Mouse (Mus musculus) cerebellum, adult 9-11 months (tissue): ENCODE data around the gene Smo.
"Not testable (repeated sequence)": the region's sequence is repeated elsewhere in the genome, so short reads cannot be mapped to it uniquely, and the experiment has no call there.

ENCODE experiments used
- DNase-seq: peaks from one replicate; pipeline ENCODE4 v3.0.0; 2022

Gene Smo

DNA sequence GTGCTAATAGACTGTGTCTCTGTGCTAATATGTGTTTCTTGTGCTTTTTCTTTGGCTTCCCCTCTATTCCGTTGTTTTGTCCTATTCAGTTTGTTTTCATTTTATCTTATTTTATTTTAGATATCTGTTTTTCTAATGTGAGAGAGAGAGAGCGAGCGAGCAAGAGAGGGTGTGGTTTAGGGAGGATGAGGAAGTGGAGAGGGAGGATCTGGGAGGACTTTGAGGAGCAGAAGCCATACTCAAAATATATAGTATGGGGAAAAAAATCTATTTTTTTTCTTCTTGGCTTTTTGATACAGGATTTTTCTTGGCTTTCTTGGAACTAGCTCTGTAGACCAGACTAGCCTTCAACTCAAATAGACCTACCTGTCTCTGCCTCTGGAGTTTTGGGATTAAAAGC is 7.3 kb upstream of the Smo start:
- no peak for DNase-seq

DNA sequence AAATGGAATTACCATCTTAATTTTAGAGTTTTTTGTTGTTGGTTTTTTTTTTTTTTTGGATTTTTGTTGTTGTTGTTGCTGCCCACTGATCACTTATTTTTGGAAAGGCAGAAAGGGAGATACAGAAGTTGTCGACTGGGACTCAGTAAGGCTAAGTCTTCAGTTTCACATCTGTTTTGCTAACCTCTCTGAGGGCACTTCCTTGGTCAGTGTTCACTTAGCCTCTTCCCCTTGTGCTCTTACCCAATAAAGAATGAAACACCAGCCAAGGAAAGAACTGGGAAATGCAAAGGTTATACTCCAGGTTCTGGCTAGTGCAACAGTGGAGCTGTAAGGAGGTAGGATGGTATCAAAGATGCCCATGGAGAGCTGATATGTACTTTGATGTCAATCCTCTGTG is 5.8 kb upstream of the Smo start:
- no peak for DNase-seq

DNA sequence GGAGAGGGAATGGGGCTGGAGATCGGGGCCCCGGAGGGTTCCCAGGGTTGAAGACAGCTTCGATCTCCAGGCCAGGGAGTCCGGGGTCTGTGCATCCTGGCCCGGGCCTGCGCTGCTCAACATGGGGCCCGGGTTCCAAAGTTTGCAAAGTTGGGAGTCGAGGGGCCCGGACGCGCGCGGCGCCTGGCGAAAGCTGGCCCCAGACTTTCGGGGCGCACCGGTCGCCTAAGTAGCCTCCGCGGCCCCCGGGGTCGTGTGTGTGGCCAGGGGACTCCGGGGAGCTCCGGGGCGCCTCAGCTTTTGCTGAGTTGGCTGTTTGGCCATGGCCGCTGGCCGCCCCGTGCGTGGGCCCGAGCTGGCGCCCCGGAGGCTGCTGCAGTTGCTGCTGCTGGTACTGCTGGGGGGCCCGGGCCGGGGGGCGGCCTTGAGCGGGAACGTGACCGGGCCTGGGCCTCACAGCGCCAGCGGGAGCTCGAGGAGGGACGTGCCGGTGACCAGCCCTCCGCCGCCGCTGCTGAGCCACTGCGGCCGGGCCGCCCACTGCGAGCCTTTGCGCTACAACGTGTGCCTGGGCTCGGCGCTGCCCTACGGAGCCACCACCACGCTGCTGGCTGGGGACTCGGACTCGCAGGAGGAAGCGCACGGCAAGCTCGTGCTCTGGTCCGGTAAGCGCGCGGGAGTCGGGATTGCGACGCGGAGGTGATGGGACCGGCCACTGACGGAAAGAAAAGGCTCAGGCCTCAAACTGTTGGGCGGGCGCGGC is 567 bp downstream of the Smo start:
- DNase-seq: no peak

DNA sequence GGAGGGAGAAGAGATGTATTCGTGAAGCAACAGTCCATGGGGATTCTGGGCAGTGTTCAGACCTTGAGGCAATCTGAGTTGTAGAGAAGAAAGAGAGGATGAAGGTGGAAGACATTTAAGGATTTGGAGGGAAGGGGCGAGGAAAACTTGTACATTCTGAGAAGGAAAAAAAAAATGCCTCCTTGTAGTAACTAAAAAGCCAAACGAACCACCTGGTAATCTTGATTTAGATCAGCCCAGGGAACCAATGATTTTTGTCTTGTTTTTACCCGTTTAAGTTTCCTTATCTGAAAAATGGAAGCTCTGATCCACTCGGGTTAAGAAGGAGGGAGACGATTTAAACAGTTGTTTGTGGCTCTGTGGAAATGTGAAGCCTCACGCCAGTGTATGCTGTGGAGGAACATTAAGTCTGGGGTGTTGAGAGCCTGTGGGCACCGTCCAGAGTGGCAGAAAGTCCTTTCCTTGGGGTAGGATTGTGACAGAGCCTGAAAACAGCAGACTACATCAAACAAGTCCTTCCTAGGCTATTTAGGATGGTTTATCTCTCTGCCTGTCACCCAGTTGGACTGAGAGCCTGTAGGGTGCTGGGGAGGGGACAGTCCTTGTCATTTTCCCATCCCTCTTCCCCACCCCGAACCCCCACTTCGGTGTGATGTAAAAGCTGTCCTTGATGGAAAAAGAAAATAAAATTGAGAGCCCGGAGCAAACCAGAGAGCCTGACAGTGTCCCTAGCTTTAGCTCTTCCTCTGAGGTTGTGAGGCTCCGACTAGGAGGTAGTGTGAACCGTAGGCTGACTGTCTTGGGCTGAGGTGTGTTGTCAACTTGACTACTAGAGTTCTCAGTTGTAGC is 1.5 kb downstream of the Smo start:
- no peak for DNase-seq

DNA sequence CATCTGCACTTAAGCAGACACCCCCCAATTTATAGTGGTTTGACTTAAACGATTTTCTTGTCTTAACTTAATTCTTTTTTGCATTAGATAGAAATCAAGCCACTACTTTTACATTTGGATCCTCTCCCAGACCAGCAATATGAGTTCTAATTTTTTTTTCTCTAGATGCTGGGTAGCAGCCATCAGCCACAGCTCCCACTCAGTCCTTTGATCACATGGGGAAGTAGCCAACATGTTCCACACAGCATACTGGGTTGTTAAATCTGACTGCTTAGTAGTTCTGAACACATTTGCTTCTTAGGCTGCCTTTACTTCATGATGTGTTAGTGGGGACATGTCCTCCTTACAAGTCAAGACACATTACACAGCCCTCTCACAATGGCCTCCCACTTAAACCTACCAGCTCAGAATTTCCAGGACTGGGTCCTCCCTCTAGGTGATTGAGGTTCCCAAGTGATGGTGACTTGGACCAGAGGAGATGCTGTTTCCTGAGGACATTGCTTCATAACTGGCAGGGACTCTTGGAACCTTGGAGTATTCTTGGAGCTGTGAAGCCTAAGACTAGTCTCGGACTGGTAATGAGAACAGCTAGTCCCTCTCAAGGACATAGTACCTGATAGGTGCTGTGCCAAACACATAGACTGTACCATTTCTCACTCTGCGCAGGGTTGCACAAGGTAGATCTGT is 16.3 kb downstream of the Smo start:
- DNase-seq: no peak

DNA sequence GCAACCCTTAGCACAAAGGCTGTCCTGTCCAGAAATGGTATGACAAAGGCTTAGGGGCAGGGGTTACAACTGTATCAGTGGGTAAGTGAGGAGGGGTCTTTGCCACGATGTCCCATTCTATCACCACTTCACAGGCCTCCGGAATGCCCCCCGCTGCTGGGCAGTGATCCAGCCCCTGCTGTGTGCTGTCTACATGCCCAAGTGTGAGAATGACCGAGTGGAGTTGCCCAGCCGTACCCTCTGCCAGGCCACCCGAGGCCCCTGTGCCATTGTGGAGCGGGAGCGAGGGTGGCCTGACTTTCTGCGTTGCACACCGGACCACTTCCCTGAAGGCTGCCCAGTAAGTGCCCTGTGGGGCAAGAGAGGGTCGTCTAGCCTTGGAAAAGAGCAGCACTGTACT is 18.0 kb downstream of the Smo start:
- DNase-seq: no peak

DNA sequence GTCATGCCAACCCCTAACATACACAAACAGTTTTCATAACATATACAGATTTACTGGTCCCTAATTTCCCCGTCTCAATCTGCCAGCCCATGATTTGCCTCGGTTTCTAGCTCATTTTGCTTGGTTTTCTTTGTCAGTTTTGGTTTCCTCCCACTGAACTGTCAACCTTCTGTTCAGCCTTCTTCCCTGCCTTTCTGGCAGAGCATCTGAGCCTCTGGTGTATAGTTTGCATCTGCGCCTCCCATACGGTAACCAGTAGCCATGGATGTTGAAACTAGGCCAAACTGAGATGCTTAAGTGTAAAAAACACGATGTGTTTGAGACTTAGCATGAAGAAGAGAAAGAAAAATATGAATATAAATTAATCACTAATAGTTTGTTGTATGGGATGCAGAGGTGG is 20.7 kb downstream of the Smo start:
- DNase-seq: no peak

DNA sequence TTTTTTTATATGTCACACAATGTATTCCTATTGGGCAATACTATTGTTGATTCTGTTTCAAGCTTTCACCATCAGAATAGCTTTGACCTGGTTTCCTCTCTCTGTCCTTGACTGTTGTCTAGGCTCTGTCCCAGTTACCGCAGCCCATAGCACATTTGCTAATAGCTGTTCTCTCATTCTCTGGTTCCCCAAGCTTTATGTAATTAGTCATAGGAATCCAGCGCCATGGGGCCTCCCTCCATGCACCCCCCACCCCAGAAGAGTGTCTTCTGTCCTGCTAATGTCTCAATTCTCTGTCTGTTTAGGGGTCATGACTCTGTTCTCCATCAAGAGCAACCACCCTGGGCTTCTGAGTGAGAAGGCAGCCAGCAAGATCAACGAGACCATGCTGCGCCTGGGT is 21.2 kb downstream of the Smo start:
- no peak for DNase-seq

DNA sequence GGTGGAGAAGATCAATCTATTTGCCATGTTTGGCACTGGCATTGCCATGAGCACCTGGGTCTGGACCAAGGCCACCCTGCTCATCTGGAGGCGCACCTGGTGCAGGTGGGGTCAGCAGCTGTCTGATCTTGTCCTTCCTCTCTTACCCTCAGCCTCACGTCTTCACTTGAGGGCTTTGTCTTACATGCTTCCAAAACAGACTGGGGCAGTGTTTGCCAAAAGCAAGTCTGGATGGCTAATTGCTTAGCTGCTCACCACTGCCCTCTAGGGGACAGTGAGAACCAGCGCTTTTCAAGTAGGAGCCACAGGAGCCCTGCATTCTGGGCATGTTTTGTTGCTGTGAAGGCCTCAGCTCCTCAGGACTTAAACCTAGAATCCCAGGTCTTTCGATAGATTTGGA is 23.1 kb downstream of the Smo start:
- peak; percentile 82 for DNase-seq

DNA sequence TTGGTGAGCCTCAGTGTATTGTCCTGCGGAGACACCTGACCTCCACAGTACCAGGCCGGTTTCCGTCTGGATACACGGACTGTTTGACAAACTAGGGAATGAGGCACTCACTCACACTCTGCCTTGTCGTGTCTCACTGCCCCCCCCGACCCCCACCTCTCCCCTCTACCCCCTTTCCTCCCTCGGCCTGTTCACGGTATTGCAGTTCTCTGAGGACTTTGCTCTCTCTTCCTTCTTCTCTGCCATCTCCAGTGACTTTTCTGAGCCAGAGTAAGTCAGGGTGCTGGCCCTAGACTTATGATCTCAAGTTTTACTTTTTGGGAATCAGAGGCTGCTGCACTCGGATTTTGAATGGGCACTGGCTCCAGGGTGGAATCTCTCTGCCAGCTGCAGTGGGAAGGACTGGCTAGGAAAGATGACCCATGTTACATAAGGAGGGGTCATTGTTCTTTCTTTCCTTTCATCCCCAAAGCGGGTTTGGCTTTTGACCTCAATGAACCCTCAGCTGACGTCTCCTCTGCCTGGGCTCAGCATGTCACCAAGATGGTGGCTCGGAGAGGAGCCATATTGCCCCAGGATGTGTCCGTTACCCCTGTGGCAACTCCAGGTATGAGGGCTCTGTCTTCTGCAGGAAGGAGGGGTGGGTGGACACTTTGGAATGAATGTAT is 23.8 kb downstream of the Smo start:
- DNase-seq: no peak

DNA sequence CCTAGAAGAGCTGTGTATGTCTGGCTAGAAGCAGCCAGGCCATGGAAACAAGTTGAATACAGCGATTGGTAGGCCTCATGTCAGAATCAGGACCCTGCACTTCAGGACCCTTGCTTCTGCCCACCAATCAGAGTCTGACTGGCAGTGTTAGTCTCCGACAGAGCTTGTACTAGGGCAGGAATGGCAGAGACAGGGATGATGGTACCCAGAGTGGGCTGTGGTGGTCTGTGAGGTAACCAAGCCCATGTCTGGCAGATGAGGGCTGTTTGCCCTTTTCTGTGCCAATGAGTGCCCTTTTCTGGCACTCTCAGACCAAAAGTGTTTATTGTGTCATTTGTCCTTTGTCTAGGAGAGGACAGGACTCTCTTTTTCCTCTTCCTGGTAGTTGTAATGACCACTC is 25.1 kb downstream of the Smo start:
- DNase-seq: not testable (repeated sequence)

DNA sequence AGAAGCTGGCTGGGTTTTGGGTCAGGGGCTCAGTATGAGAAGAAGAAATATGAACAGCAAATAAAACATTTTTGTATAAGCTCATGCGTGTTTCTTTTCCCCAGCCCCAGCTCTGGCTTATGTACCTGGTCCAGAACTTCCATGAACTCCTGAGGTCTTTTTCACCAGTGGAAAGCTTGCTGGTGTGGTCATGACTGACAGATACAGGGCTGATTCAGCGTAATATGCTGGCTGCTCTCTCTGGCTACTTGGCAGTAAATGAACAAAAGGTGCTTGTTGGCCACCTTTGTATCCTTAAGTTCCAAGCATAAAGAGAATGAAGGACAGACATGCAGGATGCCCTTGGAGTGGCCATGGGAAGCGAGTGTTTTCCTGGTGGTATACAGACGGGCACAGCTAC is 26.0 kb downstream of the Smo start:
- DNase-seq: no peak

DNA sequence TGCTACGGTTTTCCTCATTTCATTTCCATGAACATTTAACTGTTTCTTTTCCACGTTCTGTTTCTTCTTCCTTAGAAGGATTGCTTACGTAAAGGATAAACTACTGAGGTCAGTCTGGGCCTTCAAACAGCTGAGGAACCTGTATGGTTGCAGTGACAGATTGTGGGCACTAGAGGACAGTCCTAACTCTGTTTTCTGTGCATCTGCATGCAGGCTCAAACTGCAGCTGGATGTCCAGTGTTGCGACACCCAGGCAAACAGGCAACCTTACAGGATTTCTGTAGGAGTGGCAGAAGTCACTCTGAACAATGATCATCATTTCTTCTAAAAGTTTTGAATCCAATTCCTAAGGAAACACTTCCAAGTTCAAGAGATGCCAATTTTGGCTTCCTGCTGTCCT is 27.2 kb downstream of the Smo start:
- no peak for DNase-seq

DNA sequence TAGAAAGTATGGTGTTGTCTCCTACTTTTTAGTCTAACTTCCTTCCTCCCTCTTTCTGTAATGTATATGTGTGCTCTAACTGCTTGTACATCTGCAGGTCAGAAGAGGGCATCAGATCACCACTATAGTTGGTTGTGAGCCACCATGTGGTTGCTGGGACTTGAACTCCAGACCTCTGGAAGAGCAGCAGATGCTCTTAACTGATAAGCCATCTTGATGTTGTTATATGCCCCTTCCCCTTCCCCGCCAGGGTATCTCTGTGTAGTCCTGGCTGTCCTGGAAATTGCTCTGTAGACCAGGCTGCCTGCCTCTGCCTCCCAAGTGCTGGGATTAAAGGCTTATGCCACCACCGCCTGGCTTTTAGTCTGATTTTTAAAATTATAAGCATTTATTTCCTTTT is 31.6 kb downstream of the Smo start:
- peak; percentile 50 for DNase-seq

DNA sequence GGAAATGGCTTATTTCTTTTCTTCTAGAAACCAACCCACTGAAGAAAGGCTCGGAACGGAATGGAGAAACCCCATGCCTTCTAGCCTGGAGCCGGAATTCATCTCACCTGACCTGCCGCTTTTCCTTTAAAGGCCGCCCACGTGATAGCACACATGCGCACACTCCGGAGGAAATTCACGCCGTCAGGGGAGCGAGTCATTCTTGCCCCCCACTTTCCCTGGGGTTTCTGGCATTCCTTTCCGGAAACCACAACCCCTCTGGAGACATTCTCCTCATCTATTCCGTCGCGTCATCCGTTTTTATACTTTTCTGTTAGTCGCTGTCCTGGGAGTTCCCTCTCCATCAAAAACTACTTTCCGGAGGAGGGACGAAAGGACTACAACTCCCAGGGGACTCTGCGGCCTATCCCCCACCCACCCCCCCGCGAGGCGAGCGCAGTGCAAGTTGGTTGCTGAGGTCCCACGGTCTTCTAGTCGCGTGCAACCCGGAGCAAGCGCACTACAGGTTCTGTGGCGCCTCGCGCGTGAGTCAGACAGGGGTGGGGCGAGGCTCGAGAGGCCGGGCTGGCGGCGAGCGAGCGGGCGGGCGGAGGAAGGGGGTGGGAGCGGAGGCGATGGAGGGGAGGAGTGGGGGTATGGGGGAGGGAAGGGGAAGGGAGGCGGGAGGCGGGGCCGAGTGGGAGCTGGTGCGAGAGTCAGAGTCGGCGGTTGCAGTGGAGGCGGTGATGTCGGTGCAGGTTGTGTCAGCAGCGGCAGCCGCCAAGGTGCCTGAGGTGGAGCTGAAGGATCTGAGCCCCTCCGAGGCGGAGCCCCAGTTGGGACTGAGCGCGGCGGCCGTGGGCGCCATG is 32.7 kb downstream of the Smo start, which contains the start of gene Ahcyl2:
Gene Ahcyl2 (plus strand): TSS at position 199 of the 848 bp plus-strand sequence.
- peak; percentile 98 for DNase-seq

DNA sequence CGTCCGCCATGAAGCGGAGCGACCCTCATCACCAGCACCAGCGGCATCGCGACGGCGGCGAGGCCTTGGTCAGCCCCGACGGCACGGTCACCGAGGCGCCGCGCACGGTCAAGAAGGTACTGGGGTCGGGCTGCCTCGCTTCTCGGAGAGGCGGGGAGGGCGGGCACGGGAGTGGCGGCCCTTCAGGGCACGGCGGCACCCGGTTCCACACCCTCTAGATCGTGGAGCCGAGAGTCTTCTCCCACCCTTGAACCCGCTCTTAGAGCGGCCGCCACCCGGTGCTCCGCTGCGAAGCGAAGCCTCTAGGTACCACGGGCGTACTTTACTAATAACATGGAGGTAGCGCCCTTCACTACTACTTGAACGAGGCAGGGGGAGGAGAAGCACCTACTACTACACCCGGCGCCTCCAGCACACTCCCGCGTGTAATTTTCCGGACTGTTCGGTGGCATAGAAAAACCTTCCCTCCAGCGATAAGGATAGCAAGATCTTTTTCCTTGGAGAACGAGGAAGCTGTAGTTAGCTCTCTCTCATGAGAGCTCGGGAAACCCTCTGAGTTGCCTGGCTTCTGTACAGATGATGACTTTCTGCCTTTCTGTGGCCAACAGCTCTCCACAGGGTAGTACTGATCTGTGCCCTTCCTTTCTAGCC is 33.6 kb downstream of the Smo start:
- DNase-seq: no peak

DNA sequence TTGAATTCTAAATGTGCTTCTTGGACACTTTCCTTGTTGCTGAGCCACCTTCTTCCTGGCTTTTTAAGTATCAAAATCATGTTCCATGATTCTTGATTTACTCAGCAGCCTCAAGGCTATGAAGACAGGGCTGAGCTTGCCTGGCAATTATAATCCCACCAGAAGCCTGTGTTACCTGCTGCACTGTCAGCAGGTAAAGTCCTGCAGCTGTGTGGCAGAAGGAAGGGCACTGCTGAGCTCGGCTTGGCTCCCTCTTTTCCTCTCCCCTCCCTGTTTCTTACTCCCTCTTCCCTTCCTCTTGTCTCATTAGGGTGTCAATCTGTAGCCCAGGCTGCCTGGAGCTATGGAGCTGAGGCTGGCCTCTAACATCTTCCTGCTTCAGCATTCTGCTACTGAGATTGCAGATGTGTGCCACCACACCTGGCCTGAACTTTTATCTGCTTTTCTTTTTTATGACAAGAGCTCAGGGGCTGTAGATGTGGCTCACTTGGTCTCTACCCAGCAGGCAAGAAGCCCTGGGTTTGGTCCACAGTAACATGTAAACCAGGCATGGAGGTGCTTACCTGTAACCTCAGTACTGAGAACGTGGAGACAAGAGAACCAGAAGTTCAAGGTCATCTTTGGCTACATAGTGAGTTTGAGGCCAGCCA is 35.5 kb downstream of the Smo start:
- no peak for DNase-seq

DNA sequence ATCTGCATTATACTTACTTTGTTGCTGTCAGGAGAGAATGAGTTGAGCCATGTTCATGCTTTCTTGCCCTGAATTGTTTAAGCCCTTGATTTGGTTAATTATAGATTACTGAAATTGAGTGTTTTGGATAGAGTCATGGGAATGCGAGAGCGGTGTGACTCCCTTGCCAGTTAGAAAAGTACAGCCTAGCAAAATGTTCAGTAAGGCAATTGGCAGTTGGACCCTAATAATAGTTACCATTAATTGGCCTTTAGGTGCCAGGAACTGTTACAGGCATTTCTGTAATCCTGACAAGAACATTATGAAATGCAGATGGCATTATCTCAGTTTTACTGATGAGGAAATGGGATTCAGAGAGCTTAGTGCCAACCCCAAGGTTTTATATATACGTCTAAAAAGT is 36.9 kb downstream of the Smo start:
- DNase-seq: no peak

DNA sequence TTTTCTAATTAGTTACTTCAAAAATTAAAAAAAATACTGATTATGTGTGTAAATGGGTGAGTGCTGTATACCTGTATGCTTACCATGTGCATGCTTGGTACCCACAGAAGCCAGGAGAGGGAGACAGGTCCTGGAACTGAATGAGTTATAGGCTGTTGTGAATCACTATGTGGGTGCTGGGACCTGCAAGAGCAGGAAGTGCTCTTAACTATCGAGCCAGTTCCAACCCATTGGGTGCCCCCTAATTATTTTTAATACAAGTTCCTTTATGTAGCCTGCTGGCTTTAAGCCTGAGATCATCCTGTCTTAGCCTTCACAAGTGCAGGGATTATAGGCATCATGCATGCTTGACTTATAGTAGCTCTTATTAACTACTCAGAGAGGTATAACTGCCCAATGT is 38.9 kb downstream of the Smo start:
- DNase-seq: no peak

DNA sequence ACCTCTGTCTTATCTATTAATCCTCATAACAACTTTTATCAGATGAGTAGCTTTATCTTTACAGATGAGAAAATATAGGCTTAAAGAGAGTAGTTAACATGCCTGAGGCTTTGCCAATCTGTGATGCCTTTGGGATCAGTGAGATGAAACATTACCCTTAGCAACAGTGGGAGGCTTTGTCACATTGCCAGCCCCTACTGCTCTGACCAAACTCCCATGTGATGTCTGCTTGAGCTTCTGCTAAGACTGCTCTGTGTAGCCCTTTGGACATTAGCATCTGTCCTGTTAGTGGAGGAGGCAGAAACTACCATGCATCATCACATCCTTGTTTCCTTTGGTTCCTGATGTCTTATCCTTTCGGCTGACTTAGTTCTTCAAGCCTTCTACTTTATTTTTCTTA is 40.3 kb downstream of the Smo start:
- no peak for DNase-seq
